Mouse (Mus musculus): ENCODE measurements around the gene Abcb5.
"Not testable (repeated sequence)": the region's sequence is repeated elsewhere in the genome, so short reads cannot be mapped to it uniquely, and the experiment has no call there.

Abcb5 gene

GRCm38 (mm10) chr12:118966321-118966720 lies at the start of gene Abcb5:
Gene Abcb5 (minus strand): TSS chr12:118966421.
- DNase-seq (ENCODE audit: extremely low read depth, insufficient read length, low spot score): no peak

- DNase-seq (ENCODE audit: extremely low read depth, insufficient read length, low spot score): no peak
Observed at GRCm38 (mm10) chr12:118999230-118999629, 33.0 kb upstream of the Abcb5 start.

- DNase-seq (ENCODE audit: extremely low read depth, insufficient read length, low spot score): no peak
Observed at GRCm38 (mm10) chr12:118994328-118995166, 28.3 kb upstream of the Abcb5 start.

- no peak for DNase-seq (ENCODE audit: extremely low read depth, insufficient read length, low spot score)
Observed at GRCm38 (mm10) chr12:118984852-118985251, 18.6 kb upstream of the Abcb5 start.

GRCm38 (mm10) chr12:118930386-118931318 lies 35.6 kb downstream of the Abcb5 start:
- DNase-seq (ENCODE audit: extremely low read depth, insufficient read length, low spot score): peak; percentile 15

GRCm38 (mm10) chr12:118926813-118927281 lies 39.4 kb downstream of the Abcb5 start:
- DNase-seq (ENCODE audit: extremely low read depth, insufficient read length, low spot score): peak; percentile 9

GRCm38 (mm10) chr12:118923874-118924273 lies 42.3 kb downstream of the Abcb5 start:
- not testable (repeated sequence) for DNase-seq (ENCODE audit: extremely low read depth, insufficient read length, low spot score)

GRCm38 (mm10) chr12:118917771-118918170 lies 48.5 kb downstream of the Abcb5 start:
- no peak for DNase-seq (ENCODE audit: extremely low read depth, insufficient read length, low spot score)

GRCm38 (mm10) chr12:118910360-118910759 lies 55.9 kb downstream of the Abcb5 start:
- no peak for DNase-seq (ENCODE audit: extremely low read depth, insufficient read length, low spot score)

- DNase-seq (ENCODE audit: extremely low read depth, insufficient read length, low spot score): no peak
Observed at GRCm38 (mm10) chr12:118902249-118902648, 64.0 kb downstream of the Abcb5 start.

- no peak for DNase-seq (ENCODE audit: extremely low read depth, insufficient read length, low spot score)
Observed at GRCm38 (mm10) chr12:118887964-118888363, 78.3 kb downstream of the Abcb5 start.

GRCm38 (mm10) chr12:118882790-118883189 lies 83.4 kb downstream of the Abcb5 start:
- no peak for DNase-seq (ENCODE audit: extremely low read depth, insufficient read length, low spot score)

- DNase-seq (ENCODE audit: extremely low read depth, insufficient read length, low spot score): no peak
Observed at GRCm38 (mm10) chr12:118872673-118873072, 93.5 kb downstream of the Abcb5 start.

GRCm38 (mm10) chr12:118856151-118856550 lies 110.1 kb downstream of the Abcb5 start:
- DNase-seq (ENCODE audit: extremely low read depth, insufficient read length, low spot score): no peak

GRCm38 (mm10) chr12:118854831-118855453 lies 111.3 kb downstream of the Abcb5 start:
- DNase-seq (ENCODE audit: extremely low read depth, insufficient read length, low spot score): peak; percentile 58

GRCm38 (mm10) chr12:118854401-118854800 lies 111.8 kb downstream of the Abcb5 start:
- no peak for DNase-seq (ENCODE audit: extremely low read depth, insufficient read length, low spot score)

GRCm38 (mm10) chr12:118853331-118853730 lies 112.9 kb downstream of the Abcb5 start:
- DNase-seq (ENCODE audit: extremely low read depth, insufficient read length, low spot score): no peak

- no peak for DNase-seq (ENCODE audit: extremely low read depth, insufficient read length, low spot score)
Observed at GRCm38 (mm10) chr12:118850851-118851410, 115.3 kb downstream of the Abcb5 start.

GRCm38 (mm10) chr12:118849996-118850395 lies 116.2 kb downstream of the Abcb5 start:
- no peak for DNase-seq (ENCODE audit: extremely low read depth, insufficient read length, low spot score)

- no peak for DNase-seq (ENCODE audit: extremely low read depth, insufficient read length, low spot score)
Observed at GRCm38 (mm10) chr12:118849203-118849861, 116.9 kb downstream of the Abcb5 start.
